Mouse (Mus musculus) neutrophil, adult 5-6 weeks (primary cell): ENCODE measurements around the gene Htr5b. TPM values are rescaled to one million over a fixed set of nuclear protein-coding genes. Genes with fewer than 3 reads are reported as not detected.

Experiments used
- ATAC-seq: fragments of 151-379, 151-347 bp; 2 replicates; pipeline ENCODE4 v1.8.0; 2017; ENCODE audit warnings: mild to moderate bottlenecking, moderate TSS enrichment; ENCODE audit not compliant: insufficient number of reproducible peaks, poor library complexity, low FRiP score, severe bottlenecking; ENCODE audit errors: extremely low read depth
- total RNA-seq: library from RNA; stranded (forward); fragments of 200-1000 nt; gene quantifications from 2 replicates; pipeline ENCODE4 v1.2.3, GENCODE M21; 2017

The Htr5b gene
- total RNA-seq, 1 experiment from 2014 or later, result not detected

GRCm38 (mm10) chr1:121508729-121509128, 19.5 kb downstream of the Htr5b start:
- no peak for ATAC-seq

DNA sequence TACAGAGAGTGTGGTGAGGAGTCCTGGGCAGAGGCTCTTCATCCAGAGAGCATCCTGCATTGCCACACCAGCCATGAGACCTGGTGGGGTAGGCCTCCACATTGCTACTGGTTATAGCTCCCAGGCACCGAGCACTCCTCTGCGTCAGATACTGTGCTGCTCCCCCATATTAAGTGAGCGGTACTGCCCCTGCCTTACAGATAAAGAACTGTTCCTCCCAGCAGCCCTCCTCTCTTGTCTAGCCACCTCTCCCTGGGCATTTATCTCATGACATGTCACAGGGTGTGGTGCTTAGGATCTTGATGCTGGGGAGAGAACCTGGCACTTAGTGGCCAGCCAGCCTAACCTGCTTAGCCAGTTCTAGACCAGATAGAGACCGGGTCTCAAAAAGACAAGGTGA, 31.2 kb downstream of the Htr5b start:
- no peak for ATAC-seq

DNA sequence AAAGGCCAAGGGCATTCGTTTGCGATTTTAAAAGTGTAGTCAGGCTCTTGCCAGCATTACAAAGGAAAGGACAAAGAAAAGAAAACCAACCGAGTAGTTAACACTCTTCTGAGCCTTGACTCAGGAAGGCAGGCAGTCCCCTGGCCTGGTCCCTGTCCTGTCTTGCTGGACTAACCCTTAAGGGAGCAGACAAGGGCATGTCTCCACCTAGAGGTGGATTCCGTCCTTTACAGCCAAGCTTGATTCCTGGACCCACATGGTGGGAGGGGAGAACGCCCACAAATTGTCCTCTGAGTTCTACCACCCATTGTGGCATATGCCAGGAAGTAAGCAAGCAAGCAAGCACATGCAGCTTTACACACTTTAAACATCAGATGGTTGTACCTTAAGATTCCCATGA, 38.0 kb downstream of the Htr5b start:
- 0 out of 2 replicates have a peak, but pooled peaks have one; percentile 10 for ATAC-seq

- ATAC-seq, result no peak
Observed at GRCm38 (mm10) chr1:121486803-121487202, 41.5 kb downstream of the Htr5b start.

DNA sequence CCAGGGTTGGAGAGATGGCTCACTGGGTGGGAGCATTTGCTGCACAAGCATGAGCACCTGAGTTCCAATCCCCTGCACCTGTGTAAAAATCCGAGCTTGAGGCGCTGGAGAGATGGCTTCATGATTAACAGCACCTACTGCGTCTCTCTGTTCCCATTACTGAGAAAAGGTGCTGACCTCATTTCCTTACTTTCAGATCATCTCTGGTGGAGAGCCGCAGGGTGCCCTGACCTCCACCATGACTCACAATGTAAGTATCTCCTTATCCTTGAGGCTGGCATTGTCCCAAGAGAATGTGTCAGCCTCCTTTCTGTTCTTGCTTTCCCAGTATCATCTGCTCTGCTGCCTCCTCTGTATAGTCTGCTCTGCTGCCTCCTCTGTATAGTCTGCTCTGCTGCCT, 45.2 kb downstream of the Htr5b start:
- ATAC-seq, result no peak

DNA sequence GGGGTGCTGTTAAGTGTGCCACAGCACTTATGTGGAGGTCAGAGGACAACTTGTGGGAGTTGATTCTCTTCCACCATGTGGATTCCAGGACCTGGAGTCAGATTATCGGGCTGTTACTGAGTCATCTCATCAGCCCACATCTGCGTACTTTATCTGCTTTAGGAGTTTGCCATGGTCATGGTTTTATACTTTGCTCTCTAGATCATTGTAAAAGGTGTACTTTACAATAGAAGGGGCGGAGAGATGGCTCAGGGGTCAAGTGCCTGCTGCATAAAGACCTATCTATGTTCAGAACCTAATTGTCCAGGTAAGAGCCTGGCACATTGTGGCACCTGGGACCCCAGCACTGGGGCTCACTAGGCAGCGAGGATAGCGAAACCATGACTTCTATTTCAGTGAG, 48.9 kb downstream of the Htr5b start:
- ATAC-seq, result no peak

DNA sequence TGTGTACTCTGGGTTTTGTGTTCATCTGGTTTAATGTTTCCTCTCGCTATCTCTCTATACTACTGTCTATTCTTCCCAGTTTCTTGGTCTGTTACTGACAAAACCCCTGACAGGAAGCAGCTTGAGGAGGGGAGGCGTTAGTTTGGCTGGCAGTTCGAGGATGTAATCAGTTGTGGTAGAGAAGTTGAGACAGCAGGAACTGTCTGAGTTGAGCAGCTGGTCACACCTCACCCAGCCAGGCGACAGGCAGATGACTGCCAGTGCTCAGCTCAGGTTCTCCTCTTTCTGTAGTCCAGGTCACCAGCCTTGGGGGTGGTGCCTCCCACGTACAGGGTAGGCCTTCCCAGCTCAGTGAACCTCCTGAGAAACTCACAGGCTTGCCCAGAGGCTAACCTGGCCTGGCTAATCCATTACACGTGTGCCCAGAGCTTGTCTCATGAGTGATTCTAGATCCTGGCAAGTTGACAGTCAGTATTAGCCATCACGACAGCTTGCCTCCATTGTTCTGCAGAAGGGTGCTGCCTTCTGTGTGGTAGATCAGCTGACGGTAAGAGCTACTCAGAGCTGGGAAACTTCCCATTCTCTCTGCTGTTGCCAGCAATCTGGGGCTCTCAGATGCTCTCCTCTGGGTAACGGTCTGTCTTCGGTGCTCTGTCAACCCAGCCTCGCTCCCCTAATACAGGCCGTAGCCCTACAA, 49.8 kb downstream of the Htr5b start:
- no peak for ATAC-seq

- no peak for ATAC-seq
Observed at GRCm38 (mm10) chr1:121477716-121478115, 50.5 kb downstream of the Htr5b start.

DNA sequence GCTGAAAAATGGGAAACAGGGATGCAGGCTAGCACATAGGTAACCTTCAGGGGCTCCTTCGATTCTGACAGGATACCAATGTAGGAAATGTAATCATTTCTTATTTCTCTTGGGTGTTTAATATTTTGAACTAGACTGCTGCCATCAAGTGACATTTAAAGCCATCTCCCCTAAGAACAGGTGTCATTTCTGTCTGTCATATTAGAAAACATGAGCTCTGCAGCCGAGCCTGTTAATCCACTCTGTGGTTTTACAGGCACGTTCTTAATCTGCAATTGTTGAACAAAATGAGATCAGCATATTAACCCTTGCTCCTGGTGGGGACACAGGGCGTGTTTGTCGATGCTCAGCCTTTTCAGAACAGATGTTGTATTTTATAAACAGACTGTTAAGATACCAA, 56.8 kb downstream of the Htr5b start:
- ATAC-seq, result no peak

GRCm38 (mm10) chr1:121468271-121468670, 60.0 kb downstream of the Htr5b start:
- ATAC-seq, result no peak

DNA sequence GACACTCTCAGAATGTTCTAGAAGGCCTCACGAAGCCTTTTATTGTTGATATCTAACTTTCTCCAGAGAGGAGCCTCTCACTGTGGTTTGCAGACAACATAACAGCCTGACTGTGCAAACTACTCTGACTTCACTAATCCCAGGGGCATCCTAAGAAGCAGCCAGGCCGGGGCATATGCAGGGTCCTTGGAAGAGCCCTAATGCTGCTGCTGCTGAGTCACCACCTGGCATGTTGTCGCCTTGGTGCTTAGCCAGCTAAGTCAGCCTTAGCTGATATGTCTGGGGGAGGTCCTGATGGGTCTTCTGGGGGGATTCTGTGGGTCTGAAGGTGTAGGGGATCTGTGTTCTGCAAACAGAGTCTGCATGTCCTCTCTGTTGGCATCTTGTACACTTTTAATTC, 62.0 kb downstream of the Htr5b start:
- ATAC-seq, result no peak

- no peak for ATAC-seq
Observed at GRCm38 (mm10) chr1:121463806-121464205, 64.5 kb downstream of the Htr5b start.

DNA sequence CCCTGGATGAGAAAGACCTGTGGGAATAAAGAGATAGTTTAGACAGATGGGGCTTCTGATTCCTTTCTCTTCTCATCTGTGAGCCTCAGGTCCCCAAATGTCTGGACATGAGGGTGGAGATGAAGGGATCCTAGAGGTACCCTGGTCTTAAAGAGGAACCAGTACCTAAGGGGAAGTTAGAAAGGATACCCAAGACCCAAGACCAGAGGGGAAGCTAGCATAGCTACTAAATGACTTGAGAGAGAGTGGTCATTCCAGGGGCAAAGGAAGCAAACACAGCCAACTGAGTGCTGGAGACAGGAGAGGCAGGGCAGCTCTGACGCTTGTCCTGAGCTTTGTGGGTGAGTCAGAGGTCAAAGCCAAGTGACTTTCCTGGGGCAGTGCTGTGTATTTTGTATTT, 65.6 kb downstream of the Htr5b start:
- ATAC-seq, result no peak

GRCm38 (mm10) chr1:121461895-121462294, 66.4 kb downstream of the Htr5b start:
- ATAC-seq, result peak; percentile 91

- no peak for ATAC-seq
Observed at GRCm38 (mm10) chr1:121460077-121460476, 68.2 kb downstream of the Htr5b start.

Other genes with a start within 250 kb of the Htr5b start
- 16.1 and 22.2 TPM in 2 replicates for gene Insig2, start 195.9 kb downstream of the Htr5b start, total RNA-seq
- 37.7 and 43.4 TPM in 2 replicates for gene Ccdc93, start 97.4 kb downstream of the Htr5b start, total RNA-seq
- 31.9 and 45.5 TPM in 2 replicates for gene Ddx18, start 39.5 kb upstream of the Htr5b start, total RNA-seq